Mouse (Mus musculus): ENCODE measurements around the gene Fam129a.
"Not testable (repeated sequence)": the region's sequence is repeated elsewhere in the genome, so short reads cannot be mapped to it uniquely, and the experiment has no call there.

Gene Fam129a

GRCm38 (mm10) chr1:151584565-151585216 lies 13.7 kb downstream of the Fam129a start:
- no peak for DNase-seq

GRCm38 (mm10) chr1:151585647-151586046 lies 14.7 kb downstream of the Fam129a start:
- DNase-seq = no peak

GRCm38 (mm10) chr1:151592085-151593017 lies 21.4 kb downstream of the Fam129a start:
- no peak for DNase-seq

- no peak for DNase-seq
Measured at GRCm38 (mm10) chr1:151594906-151595305, 23.9 kb downstream of the Fam129a start.

- DNase-seq = no peak
Measured at GRCm38 (mm10) chr1:151595600-151596299, 24.8 kb downstream of the Fam129a start.

- DNase-seq = no peak
Measured at GRCm38 (mm10) chr1:151596562-151596961, 25.6 kb downstream of the Fam129a start.

GRCm38 (mm10) chr1:151597677-151598297 lies 26.8 kb downstream of the Fam129a start:
- no peak for DNase-seq

- DNase-seq = no peak
Measured at GRCm38 (mm10) chr1:151598876-151599275, 27.9 kb downstream of the Fam129a start.

GRCm38 (mm10) chr1:151604328-151604727 lies 33.3 kb downstream of the Fam129a start:
- no peak for DNase-seq

GRCm38 (mm10) chr1:151607957-151608356 lies 37.0 kb downstream of the Fam129a start:
- DNase-seq = not testable (repeated sequence)

- no peak for DNase-seq
Measured at GRCm38 (mm10) chr1:151610621-151611020, 39.6 kb downstream of the Fam129a start.

- DNase-seq = no peak
Measured at GRCm38 (mm10) chr1:151614320-151614935, 43.4 kb downstream of the Fam129a start.

GRCm38 (mm10) chr1:151615625-151616024 lies 44.6 kb downstream of the Fam129a start:
- DNase-seq = no peak

GRCm38 (mm10) chr1:151616555-151617205 lies 45.7 kb downstream of the Fam129a start:
- DNase-seq = no peak

- DNase-seq = no peak
Measured at GRCm38 (mm10) chr1:151618251-151618650, 47.3 kb downstream of the Fam129a start.

- no peak for DNase-seq
Measured at GRCm38 (mm10) chr1:151619281-151619711, 48.3 kb downstream of the Fam129a start.

- no peak for DNase-seq
Measured at GRCm38 (mm10) chr1:151620730-151621129, 49.7 kb downstream of the Fam129a start.

- no peak for DNase-seq
Measured at GRCm38 (mm10) chr1:151624442-151625226, 53.6 kb downstream of the Fam129a start.

- DNase-seq = no peak
Measured at GRCm38 (mm10) chr1:151625260-151625659, 54.3 kb downstream of the Fam129a start.

- DNase-seq = no peak
Measured at GRCm38 (mm10) chr1:151625690-151626089, 54.7 kb downstream of the Fam129a start.

- DNase-seq = no peak
Measured at GRCm38 (mm10) chr1:151626631-151627030, 55.6 kb downstream of the Fam129a start.
